Mouse (Mus musculus) heart, postnatal 4 days (tissue): ENCODE data around the gene Nudt3. TPM values are rescaled to one million over a fixed set of nuclear protein-coding genes. Genes with fewer than 3 reads are reported as not detected.

Experiments used
- DNase-seq: peaks from one replicate; pipeline ENCODE4 v3.0.0; 2021
- total RNA-seq, 2 experiments: library from RNA; stranded (reverse); gene quantifications; 2 replicates each; pipeline ENCODE4 v1.2.3; 2021

The Nudt3 gene
- total RNA-seq, 2 experiments from 2014 or later, result 340 to 371 TPM

GRCm38 (mm10) chr17:27596376-27597190, 26.7 kb downstream of the Nudt3 start:
- peak; percentile 62 for DNase-seq

DNA sequence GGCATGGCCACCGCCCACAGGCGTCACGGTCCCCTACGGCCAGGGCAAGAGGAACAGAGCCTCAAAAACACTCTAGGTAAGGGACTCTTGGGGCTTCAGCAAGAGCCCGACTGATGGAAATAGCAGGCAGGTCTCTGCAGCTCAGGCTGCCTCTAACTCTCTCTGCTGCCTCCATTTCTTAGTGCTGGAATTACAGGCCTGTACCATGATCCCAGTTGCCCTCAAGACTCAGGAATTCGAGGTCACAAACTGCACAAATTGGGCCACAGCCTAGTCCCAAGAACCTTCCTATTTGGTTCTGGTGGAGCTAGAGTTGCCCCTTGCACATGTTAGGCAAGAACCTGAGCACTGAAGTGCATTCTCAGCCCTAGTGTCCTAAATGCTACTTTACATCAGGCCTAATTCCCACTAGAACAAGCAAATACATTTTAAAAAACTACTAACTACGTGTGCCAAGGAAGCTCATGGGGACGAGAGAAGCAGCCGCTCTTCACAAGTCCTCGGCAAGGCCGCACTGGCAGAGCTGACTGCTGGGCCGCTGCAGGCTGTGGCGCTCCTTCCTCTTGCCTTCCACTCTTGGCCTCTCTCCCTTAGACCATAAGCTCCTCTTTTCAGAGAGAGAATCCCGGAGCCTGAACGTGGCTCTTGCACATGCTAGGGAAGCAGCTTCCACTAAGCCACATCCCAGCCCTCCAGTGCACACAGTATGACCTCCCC, 27.5 kb downstream of the Nudt3 start:
- DNase-seq, result no peak

GRCm38 (mm10) chr17:27592565-27592910, 30.8 kb downstream of the Nudt3 start:
- no peak for DNase-seq

- DNase-seq, result no peak
Measured at GRCm38 (mm10) chr17:27591826-27592564, 31.3 kb downstream of the Nudt3 start.

DNA sequence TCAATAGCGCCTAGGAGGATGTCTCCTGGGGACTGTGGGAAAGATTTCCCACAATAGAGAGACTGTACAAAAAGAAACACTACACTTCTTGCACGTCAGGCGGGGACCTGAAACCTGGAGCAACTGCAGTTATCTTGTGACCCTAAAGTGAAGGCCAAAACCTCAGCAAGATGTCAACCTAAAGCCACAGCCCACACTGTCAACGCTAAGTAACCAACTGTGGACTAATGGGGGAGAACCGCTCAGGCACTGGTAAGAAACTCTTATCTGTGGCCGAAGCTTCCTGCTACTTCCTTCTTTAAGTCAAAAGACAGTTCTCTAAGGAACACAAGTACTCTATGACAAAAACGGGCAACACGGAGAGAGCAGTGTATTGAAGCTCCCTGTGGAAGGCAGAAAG, 35.1 kb downstream of the Nudt3 start:
- DNase-seq, result no peak

DNA sequence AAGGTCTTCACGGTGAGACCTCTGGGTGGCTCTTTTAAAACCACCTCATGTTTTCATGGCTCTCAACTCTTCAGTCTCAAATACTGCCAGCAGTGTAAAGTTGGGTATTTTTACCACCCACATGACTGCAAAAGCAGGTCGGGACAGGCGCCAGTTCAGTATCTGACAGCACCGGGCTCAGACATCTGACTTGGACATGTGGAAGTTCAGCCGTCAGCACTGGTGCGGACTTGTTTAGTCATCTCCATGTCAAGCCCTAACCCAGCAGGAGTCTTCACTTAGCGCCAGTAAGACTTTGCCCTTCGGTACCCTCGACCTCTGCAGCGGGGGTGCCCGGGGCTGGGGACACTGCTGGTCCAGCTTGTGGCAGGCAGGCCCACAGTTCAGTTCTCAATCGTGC, 36.0 kb downstream of the Nudt3 start:
- peak; percentile 79 for DNase-seq

DNA sequence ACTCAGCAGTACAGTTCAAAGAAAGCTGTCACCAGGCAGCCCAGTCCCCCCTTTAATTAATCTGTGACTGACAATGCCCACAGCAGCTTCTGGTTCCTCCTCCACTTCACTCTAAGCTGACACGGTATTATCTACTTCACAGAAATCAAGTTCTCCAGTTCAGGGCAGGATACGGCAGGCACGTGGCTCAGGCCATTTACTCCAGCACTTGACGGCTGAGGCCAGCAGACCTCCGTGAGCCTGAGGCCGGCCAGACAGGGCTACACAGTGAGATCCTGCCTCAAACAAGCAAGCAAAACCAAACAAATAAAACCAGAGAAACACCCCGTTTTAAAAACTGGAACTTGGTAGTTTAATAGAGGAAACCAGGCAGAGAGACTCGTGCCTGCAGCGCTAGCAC, 36.6 kb downstream of the Nudt3 start:
- peak; percentile 60 for DNase-seq

DNA sequence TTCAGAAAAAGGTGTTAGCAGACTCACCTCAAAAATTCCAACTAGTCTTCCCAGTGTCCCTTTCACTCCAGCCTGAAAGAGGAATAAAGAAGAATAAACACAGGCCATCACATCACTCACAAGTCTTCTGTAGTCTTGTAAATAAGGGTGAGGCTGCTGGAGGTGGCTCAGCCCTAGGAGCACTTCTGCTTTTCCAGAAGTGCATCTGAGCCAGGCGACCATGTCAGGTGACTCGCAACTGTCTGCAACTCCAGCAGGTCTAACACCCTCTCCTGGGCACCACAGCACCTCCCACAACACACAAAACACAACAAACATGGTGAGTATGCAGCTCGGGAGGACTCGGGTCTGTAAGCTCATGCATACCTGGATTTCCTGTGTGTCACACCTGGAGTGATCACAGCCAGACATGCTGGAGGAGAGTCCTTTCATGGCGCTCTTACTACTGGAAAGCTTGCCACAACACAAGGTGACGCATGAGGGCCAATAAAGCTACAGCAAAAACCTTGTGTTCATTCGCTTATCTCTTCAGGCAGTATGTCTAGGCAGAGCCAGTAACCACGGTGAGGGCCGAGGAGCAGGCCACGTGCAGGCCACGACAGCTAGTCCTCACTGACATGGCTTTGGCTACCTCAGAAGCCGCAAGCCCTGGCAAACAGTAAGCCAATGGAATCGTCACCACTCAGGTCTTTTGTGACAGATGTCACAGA, 40.0 kb downstream of the Nudt3 start:
- no peak for DNase-seq

- DNase-seq, result no peak
Measured at GRCm38 (mm10) chr17:27580392-27581068, 42.8 kb downstream of the Nudt3 start.

GRCm38 (mm10) chr17:27579816-27580215, 43.5 kb downstream of the Nudt3 start:
- DNase-seq, result no peak

DNA sequence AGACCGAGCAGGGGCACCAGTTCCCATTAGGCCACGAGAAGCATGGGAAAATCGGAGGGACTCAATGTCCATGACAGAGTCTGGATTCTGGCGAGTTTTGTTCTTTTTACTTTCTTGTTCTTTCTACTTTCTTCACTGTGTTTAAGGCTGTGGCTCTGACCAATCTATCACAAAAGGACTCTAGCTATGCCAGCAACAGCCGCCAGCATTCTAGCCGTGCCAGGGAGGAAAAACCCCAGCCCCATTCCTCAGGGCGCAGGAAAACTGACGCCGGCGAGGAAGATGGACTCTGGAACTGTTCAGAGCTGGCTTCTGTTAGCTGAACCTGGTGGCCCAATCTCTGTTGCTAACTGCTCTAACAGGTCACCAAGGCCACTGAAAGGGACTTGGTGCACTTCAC, 44.8 kb downstream of the Nudt3 start:
- DNase-seq, result no peak

DNA sequence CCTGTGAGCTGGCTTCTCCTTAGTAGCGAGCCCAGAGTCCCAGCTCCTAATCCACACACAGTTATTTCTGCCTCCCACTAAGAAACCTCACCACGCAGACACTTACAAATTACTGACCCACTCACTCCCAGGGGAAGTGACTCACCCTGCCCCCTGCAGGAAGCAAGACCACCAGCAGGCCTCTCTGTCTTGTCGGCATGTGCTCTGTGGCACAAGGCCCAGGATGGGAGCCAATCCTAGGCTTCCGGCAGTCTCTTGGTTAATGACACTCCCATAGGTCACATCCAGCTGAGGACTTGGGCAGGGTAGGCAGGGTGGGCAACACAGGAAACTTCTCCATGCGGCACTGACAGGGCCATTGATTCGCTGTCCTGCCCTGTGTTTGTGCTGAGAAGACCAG, 45.8 kb downstream of the Nudt3 start:
- peak; percentile 53 for DNase-seq

DNA sequence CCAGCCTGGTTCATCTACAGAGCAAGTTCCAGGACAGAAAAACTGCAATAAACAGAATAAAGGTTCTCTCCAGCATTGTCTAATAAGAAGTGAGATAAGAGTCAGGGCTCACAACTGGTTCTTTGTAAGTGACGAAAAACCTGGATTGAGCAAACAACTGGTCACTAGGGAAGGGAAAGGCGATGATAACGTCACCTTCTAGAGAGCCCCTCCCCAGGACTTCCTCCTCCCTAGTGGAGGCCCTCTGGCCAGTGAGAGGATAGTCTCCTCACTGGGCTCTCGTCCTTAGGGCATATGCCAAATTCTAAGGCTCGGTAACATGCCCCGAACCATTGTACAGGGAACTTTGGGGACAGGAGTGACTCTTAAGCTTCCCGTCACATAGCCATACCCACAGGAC, 47.2 kb downstream of the Nudt3 start:
- DNase-seq, result no peak

- DNase-seq, result no peak
Measured at GRCm38 (mm10) chr17:27575116-27575776, 48.0 kb downstream of the Nudt3 start.

GRCm38 (mm10) chr17:27574470-27575115, 48.7 kb downstream of the Nudt3 start:
- DNase-seq, result peak; percentile 82

DNA sequence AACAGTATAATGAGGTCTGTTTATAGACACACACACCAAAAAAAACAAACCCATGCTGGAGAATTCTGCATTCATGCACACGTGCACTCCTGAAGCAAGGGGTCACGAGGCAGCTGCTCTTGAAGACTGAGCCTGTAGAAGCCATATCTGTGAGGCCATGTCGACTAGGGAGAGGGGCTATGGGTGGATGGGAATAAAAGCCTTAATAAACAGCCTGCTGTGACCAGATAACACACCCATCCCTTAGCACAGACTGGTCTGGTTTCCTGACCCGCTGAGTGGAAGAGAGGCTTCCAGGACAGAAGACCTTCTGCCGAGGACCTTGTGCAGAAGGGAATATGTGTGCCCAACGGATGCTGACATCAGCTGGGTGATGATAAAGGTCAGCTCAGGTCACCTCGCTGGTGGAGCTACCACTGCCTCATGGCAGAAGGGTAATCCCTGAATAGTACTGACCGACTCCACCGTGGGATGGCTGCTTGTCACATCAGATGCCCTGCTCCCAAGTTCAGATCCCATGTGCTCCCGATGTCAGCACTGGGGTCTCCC, 49.4 kb downstream of the Nudt3 start:
- DNase-seq, result no peak

GRCm38 (mm10) chr17:27571315-27571714, 52.0 kb downstream of the Nudt3 start:
- DNase-seq, result no peak

DNA sequence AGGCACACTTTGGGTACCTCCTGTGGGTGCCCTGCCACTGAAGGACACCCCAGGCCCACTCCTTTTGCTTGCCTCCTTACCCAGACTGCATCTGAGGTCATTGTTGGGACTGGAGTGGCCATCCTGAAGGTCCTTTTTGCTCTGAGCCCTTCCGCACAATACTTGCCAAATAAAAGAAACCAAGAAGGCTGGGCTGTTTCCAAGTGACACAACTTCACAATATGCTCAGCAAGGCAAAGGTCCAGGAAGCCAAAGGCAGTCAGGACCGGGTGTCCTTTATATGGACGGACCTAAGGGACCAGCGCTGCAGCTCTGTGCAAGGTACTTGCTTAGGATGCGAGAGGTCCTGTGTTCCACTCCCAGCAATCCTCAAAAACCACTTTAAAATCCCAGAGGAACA, 55.1 kb downstream of the Nudt3 start:
- no peak for DNase-seq

DNA sequence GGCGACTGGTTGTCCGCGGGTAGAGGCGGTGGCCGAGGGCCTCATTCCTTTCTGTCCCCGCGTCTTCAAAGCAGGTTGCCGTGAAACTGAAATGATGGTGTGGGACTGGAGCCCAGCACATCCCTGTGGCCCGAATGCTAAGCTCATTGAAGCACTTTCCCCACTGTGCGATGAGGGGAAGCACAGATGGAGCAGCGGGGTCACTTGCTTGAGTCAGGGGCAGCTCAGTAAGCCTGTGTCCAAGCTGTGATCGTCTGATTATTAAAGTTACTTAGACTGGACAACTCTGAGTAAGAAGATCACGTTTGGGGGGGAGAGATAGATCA, 57.4 kb downstream of the Nudt3 start:
- DNase-seq, result no peak

- peak; percentile 99 for DNase-seq
Measured at GRCm38 (mm10) chr17:27565163-27565941, 57.9 kb downstream of the Nudt3 start, which contains the start of gene AI413582. Gene AI413582, minus strand, starts transcription at chr17:27565756.
